Mouse (Mus musculus): ENCODE results near the gene Rtl10.

Rtl10 gene

DNA sequence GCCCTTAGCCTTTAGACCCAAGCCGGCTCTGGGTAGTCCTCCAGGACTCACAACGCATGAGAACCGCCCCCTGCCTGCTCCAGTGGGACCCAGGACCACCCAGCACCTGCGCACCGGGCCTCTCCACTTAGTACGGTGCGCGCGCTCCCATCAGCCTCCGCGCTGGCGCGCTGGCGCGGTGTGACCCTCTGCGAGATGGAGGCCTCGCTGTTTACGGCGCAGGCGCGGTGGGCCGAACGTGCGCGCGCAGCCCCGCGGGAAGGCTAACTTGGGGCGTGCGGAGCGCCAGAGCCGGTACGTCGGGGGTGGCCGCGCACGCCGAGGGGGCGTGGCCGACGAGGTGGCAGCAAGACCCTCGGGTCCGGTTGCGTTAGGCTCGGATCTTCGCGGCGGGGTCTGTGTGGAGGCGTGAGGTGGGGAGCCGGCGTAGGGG is at the start of gene Rtl10, which contains the start of gene Gnb1l:
Gene Rtl10, plus strand, starts transcription at position 344 of the 433 bp plus-strand sequence.
Gene Gnb1l, plus strand, starts transcription at position 156 of the 433 bp plus-strand sequence.
- DNase-seq (ENCODE audit: low spot score in 2 of 2) = peak; percentile 96 to 99

DNA sequence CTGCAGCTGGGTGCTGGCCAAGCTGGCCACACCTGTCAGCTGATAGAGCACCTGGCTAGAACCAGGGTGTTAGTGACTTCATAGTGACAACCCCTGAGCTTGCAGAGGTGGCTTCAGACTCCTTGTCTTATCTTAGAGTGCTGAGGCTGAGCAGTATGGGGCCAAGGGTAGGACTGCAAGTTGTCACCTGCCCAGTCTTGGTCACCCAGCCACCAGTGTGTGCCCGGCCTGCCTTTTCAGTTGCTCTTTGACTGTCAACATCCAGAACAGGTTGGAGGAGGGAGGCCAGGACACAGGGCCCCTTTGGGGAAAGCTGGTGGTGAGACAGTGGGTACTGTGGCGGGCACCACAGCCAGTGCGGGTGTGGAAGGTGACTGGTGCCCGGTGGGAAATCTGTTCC is 49.7 kb upstream of the Rtl10 start:
- DNase-seq (ENCODE audit: low spot score in 2 of 2) = no peak

DNA sequence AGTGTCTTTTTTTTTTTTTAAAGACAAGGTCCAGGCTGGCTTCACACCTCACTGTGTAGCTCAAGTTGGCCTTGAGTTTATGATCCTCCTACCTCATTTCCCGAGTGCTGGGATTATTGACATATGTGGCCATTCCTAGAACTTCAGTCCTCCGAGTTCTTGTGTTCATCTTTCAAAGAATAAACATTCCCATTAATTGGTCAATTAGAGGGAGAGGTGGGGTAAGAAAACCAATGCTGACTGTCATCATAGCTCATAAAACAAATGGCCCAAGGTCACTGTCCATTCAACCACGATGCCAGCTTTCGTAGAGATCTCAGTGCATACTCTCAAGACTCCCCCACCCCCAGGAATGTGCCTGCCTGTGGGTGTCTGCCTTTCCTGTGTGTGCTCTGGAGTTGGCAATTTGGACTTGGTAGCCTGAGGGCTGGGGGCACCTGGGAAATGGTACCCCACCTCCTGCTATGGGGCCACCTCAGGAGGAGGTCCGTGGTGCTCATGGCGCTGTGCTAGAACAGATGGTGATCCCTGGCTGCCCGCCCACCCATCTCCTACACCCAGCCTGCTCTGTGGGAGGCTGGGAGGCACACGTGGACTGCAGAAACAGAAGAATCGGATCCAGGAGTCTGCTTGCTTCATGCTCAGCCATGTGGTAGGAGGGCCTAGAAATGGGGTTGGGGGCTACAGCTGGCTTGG is 47.1 kb upstream of the Rtl10 start:
- no peak for DNase-seq (ENCODE audit: low spot score in 2 of 2)

DNA sequence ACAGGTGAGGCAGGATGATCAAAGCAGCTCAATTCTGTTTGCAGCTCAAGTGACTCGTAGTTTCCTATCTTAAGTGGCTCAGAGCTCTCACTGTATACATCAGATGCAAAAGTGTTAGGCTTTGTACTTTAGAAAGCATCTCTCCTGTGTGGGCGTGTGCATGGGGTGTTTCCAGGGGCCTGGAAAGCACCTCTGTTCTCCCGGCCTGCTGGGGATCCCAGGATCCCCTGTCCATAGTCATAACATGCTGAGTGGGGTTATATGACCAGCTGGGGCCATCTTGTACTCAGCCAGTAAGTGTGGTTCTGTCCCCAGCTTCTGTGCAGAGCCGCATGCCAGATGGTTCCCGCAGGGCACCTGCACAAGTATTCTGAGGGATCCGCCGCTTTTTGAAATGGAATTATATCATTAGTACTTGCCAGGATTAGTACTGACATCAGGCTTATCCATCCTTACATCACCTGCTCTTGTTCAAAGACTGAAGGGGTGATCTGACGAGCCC is 46.3 kb upstream of the Rtl10 start:
- no peak for DNase-seq (ENCODE audit: low spot score in 2 of 2)

GRCm38 (mm10) chr16:18453846-18454245 is 44.9 kb upstream of the Rtl10 start:
- DNase-seq (ENCODE audit: low spot score in 2 of 2) = no peak

DNA sequence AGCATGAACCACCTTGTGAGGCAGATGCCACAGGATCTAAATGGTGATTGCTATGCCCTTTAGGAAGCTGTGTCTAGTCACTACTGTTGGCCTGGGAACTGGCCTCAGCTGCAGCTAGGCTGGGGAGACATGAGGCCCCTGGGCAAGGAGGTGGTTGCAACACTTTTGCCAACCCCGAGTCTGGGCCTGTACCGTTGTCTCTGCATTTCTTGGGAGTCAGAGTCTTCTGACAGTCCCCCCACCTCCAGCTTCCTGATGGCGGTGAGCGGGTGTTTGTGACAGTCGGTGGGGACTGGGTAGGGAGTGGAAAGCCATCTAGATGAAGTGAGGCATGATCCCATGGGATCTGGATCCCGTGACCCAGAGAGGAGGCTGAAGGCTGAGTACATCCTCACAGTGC is 43.3 kb upstream of the Rtl10 start:
- no peak for DNase-seq (ENCODE audit: low spot score in 2 of 2)

DNA sequence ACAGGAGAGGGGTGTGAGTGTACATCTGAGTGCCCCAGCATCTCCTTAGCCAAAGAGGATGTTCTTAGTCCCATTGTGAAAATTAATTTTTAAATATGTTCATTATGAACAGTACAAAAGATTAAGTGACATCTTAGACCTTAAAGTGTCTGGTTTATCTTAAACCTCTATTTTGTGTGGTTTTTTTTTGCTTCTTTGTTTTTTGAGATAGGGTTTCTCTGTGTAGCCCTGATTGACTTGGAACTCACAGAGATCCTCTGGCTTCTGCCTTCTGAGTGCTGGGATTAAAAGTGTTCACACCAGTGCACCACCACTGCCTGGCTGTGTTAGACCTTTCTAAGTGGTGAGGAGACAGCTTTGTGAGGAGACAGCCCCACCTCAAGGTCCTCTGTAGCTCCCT is 40.0 kb upstream of the Rtl10 start:
- no peak for DNase-seq (ENCODE audit: low spot score in 2 of 2)

DNA sequence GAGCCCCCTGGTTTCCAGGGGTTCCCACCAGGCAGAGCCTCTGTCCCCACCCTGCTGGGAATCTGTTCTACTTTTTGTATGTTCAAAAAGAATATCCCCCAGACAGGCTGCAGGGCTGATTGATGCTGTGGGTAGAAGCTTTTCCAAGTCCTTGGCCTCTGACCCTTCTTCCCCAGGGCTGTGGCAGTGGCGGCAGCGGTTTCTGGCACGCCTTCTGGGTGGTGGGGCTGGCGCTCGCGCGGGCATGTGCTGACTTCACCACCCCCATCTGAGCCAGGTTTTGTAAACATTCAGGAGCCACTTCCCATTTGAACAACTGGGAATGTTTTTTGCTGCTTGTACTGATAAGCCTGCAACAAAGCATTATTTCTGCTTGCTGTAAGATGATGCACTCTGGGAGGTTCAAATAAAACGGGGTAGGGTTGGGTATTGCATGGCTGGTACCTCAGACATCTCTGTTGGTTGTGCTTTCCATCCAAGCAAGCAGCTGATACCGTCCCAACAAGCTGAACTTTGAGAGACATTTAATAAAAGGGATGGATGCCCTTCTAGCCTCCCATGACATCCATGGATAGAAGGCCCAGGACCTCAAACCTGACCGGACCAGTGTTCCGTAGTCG is 39.3 kb upstream of the Rtl10 start:
- DNase-seq (ENCODE audit: low spot score in 2 of 2) = no peak

DNA sequence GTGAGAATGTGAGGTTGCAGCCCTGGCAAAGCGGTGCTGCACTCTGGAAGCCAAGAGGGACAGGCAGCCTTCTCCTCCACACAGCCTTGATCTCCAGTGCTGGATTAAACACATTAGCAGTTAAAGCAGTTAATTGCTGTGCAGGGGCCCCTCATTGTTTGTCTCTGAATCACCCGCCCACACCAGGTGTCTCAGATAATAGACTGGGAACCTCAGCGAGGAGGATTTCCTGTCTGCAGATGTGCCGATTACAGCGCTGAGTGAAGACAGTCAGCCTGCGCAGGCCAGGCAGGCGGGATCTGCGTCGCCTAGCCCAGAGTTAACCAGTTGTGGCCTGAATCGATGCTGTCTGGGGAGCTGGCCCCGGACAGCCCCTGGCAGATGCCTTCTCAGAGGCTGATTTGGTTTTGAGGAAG is 38.7 kb upstream of the Rtl10 start:
- peak in 1 of 2 experiments; percentile 51 for DNase-seq (ENCODE audit: low spot score in 2 of 2)

GRCm38 (mm10) chr16:18460826-18461225 is 37.9 kb upstream of the Rtl10 start:
- DNase-seq (ENCODE audit: low spot score in 2 of 2) = no peak

- DNase-seq (ENCODE audit: low spot score in 2 of 2) = no peak
These were observed 36.7 kb upstream of the Rtl10 start for GRCm38 (mm10) chr16:18462031-18462430.

DNA sequence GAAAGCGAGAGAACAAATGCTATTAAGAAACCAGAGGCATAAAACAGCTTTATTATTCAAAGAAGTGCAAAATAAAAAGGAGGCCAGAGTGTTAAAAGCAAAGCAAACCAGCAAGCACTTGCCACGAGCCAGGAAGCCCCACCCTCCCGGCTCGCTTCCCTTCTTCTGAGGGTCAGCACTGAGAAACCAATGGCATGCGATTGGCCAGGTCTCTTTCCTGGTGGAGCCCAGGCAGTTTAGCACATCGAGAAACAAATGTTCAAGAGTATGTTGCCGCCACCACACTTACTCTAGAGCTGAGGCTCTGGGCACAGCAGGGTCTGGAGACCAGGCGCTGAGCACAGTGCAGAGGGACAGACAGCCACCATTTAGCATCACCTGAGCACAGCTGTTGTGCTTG is 36.1 kb upstream of the Rtl10 start:
- DNase-seq (ENCODE audit: low spot score in 2 of 2) = no peak

DNA sequence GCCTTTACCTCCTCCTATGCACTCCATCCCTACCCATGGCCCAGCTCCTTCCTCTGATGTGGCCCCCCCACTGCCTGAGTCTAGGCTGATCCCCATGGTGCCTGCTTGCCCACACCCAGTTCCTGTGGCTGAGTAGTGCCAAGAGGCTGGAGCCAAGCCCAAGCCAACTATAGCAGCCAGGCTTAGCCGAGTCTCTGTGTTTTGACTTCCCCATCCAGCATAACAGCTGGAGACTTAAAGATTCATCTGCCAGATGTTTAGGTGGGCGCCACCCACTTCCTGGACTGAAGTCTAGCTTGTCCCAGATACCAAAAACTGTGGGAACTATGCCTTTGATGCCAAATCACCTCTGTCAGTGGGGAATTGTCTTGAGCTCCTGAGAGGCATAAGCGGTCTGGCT is 34.4 kb upstream of the Rtl10 start:
- DNase-seq (ENCODE audit: low spot score in 2 of 2) = no peak

DNA sequence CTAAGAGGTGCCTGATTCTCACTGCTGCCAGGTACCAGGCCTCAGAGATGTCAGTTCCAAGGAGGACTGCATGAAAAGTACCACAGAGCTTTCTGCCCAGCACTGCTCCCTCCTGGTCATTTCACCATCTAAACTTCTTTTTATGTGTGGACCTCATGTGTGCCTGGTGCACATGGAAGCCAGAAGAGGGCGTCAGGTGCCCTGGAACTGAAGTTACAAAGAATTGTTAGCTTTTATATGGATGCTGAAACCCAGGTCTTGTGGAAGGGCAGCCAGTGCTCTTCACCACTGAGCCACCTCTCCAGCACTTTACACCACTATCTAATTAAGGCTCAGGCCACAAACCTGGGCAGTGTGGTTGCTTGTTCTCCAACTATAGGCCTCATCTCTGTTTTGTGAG is 27.9 kb upstream of the Rtl10 start:
- no peak for DNase-seq (ENCODE audit: low spot score in 2 of 2)

- no peak for DNase-seq (ENCODE audit: low spot score in 2 of 2)
These were observed 27.2 kb upstream of the Rtl10 start for GRCm38 (mm10) chr16:18471381-18471955.

GRCm38 (mm10) chr16:18471976-18472375 is 26.7 kb upstream of the Rtl10 start:
- no peak for DNase-seq (ENCODE audit: low spot score in 2 of 2)

GRCm38 (mm10) chr16:18472416-18472815 is 26.3 kb upstream of the Rtl10 start:
- no peak for DNase-seq (ENCODE audit: low spot score in 2 of 2)

DNA sequence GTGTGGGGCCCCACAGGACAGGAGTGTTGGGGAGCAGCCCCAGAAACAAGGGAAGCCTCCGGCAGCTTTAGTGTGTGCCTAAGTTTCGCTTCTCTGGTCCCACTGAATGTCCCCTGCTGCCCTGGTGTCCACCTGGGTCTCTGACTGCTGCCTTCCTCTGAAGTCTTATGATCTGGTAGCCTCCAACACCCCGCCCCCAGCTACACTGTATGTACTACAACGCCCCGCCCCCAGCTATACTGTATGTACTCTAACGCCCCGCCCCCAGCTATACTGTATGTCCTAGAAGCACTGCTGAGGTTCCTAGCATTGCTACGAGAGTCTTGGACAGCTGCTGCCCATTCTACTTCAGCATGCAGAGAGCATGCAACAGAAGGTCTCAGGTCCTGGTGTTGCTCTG is 25.7 kb upstream of the Rtl10 start:
- DNase-seq (ENCODE audit: low spot score in 2 of 2) = no peak

DNA sequence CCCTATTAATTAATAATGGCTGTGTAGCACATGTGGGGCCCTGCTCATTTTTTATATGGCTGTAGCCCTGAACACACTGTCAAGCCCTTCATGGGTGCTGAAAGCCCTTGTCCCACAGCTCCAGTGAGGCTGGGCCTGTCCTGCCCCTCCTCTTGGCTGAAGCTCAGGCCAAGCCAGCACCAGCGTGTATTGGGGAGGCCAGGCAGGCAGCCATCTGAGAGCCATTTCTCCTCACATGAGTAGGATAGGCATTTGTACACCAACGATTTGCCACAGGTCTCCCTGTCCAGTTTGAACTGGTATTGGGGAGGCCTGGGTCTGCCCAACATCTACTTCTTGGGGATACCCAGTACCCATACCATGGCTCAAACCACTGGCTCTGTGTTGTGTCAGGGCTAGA is 24.7 kb upstream of the Rtl10 start:
- DNase-seq (ENCODE audit: low spot score in 2 of 2) = no peak

GRCm38 (mm10) chr16:18477996-18478395 is 20.7 kb upstream of the Rtl10 start:
- no peak for DNase-seq (ENCODE audit: low spot score in 2 of 2)

DNA sequence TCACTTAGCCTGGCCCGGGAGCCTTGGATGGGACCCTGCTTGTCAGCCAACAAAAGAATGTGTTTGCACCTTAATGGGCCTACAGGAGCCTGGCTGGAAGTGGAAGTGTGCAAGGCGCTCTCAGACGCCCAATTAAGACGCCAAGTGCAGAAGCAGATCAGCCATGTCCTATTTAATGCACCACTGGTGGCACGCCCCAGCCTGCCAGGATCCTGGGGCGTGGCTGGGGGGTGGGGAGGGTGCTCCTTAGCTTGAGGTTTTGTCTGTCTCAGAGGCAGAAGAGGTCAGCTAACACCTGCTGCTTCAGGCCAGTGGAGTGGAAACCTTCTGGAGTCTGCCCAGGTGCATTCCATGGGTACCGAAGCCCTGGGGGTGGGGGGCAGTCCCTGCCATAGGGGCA is 19.0 kb upstream of the Rtl10 start:
- DNase-seq (ENCODE audit: low spot score in 2 of 2) = no peak

DNA sequence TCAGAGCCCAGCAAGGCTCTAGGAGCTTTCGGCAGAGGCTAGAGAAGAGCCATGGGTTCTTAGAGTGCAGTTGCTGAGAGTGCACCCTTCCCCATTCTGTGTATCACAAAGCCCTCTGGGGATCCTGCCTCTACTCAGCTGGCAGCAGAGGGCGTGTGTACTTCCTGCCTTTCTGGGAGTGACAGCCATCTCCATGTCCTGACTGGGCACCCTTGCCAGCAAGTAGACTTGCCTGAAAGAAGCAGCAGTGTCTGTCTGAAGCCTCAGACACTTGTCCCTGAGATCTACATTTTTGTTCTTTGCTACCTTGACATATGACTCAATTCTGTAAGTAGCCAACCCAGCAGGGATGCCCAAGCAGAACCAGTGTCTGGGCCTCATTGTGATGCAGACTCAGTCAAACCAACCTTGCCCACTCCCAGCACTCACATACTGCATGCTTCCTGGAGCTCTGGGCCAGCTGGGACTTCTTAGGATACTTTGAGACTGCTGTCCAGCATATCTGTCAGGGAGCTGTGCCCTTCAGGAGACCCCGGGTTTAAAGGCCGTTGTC is 17.7 kb upstream of the Rtl10 start:
- DNase-seq (ENCODE audit: low spot score in 2 of 2) = no peak

DNA sequence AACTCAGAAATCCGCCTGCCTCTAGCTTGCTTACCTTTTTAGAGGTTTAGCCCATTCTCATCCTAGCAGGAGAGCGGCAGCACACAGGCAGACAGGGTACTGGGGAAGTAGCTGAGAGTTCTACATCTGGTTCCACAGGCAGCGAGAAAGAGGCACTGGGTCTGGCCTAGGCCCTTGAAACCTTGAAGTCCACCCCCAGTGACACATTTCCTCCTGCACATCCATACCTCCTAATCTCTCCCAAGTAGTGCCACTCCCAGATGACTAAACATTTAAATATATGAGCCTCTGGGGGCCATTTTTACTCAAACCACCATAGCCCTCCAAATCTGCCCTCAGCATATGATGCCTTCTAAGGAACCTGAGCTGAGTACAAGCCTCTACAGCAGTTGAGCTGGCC is 16.3 kb upstream of the Rtl10 start:
- no peak for DNase-seq (ENCODE audit: low spot score in 2 of 2)

Data from spleen, postnatal 4 days (tissue).